Mouse (Mus musculus): Measurements from ENCODE around the gene Trip10. TPM values are rescaled to one million over a fixed set of nuclear protein-coding genes. Genes with fewer than 3 reads are reported as not detected.
"Not testable (repeated sequence)": the region's sequence is repeated elsewhere in the genome, so short reads cannot be mapped to it uniquely, and the experiment has no call there.

Gene Trip10
- polyA plus RNA-seq, 1 experiment from 2014 or later, result 26.2 TPM

GRCm38 (mm10) chr17:57275111-57275996 is 26.1 kb downstream of the Trip10 start:
- ATAC-seq (ENCODE audit: low FRiP score), result peak; percentile 80
- H3K9me3 ChIP-seq, result no peaks in the 10 kb centered on the region
- peaks cover 18% of the 10 kb centered on the region for H3K4me1 ChIP-seq
- WGBS, result under 1% methylated on average over 50 of the region's 53 CpGs
- peak overlapping the region; percentile 5; the same call in 1 of the 2 replicates for H3K9ac ChIP-seq
- peak overlapping the region; percentile 62 for H3K4me2 ChIP-seq
- H3K4me3 ChIP-seq (replicated peaks), result peak overlapping the region; percentile 42
- H3K27me3 ChIP-seq, result peaks cover 63% of the 10 kb centered on the region
- no peak overlapping the region for H3K27ac ChIP-seq
- no peaks in the 10 kb centered on the region for H3K36me3 ChIP-seq (replicated peaks)

DNA sequence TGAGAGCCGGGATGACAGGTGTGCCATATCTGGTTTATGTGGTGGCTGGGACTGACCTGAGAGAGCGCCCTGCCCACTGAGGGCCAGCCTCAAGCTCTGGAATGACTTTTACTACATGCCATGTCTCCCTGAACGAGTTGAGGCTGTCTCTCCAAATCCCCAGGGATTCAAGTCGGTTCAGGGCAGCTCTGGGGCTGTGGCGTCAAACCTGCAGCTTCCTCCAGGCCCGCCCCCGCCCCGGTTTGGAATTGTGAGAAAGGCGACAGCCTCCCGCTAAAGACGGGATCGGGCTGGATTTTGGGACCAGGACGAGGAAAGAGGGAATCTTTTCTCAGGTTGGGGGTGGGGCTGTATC is 26.7 kb downstream of the Trip10 start:
- no peaks in the 10 kb centered on the region for H3K36me3 ChIP-seq (replicated peaks)
- H3K4me1 ChIP-seq, result peaks cover 18% of the 10 kb centered on the region
- peak overlapping the region; percentile 42 for H3K4me3 ChIP-seq (replicated peaks)
- ATAC-seq (ENCODE audit: low FRiP score), result peak; percentile 3; the same call in 1 of the 2 replicates
- no peaks in the 10 kb centered on the region for H3K9me3 ChIP-seq
- 0 out of 2 replicates have a peak overlapping the region, but pooled peaks have one; percentile 5 for H3K9ac ChIP-seq
- peak overlapping the region; percentile 62 for H3K4me2 ChIP-seq
- peaks cover 63% of the 10 kb centered on the region for H3K27me3 ChIP-seq
- WGBS, result 3% methylated on average over 13 of the region's 13 CpGs
- no peak overlapping the region for H3K27ac ChIP-seq

GRCm38 (mm10) chr17:57276634-57277121 is 27.4 kb downstream of the Trip10 start:
- H3K36me3 ChIP-seq (replicated peaks), result no peaks in the 10 kb centered on the region
- H3K9me3 ChIP-seq, result no peaks in the 10 kb centered on the region
- no peak overlapping the region for H3K27ac ChIP-seq
- under 1% methylated on average over 20 of the region's 20 CpGs for WGBS
- peaks cover 18% of the 10 kb centered on the region for H3K4me1 ChIP-seq
- peak overlapping the region; percentile 5; the same call in 1 of the 2 replicates for H3K9ac ChIP-seq
- peaks cover 61% of the 10 kb centered on the region for H3K27me3 ChIP-seq
- H3K4me2 ChIP-seq, result peak overlapping the region; percentile 62
- H3K4me3 ChIP-seq (replicated peaks), result peak overlapping the region; percentile 42
- peak; percentile 73 for ATAC-seq (ENCODE audit: low FRiP score)

DNA sequence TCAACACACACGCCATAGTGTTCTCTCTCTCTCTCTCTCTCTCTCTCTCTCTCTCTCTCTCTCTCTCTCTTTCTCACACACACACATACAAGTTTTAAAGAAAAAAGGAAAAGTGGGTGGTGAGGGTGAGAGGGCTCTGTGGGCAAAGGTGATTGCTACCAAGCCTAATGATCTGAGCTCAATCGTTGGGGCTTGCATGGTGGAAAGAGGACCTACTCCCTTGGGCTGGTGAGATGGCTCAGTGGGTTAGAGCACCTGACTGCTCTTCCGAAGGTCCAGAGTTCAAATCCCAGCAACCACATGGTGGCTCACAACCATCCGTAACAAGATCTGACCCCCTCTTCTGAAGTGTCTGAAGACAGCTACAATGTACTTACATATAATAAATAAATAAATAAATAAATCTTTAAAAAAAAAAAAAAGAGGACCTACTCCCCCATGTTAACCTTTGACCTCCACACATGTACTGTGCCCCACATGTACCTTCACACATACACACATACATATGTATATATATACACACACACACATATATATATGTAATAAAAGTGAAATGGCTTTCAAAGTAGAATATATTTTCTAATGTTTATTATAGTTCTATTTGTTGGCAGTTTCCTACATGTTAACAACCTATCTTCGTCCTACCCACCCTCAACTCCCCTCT is 28.5 kb downstream of the Trip10 start:
- ATAC-seq (ENCODE audit: low FRiP score); H3K27ac ChIP-seq; H3K4me3 ChIP-seq (replicated peaks); H3K4me2 ChIP-seq; H3K9ac ChIP-seq; H3K9me3 ChIP-seq; H3K36me3 ChIP-seq (replicated peaks): not testable (repeated sequence)
- Histone ChIP-seq H3K4me1 (peaks cover 18% of the 10 kb centered on the region), H3K27me3 (peaks cover 52% of the 10 kb centered on the region)
- WGBS, result 89% methylated on average over 5 of the region's 5 CpGs

GRCm38 (mm10) chr17:57278537-57278936 is 29.3 kb downstream of the Trip10 start:
- WGBS, result 94% methylated on average over 2 of the region's 2 CpGs
- no peak for ATAC-seq (ENCODE audit: low FRiP score)
- peaks cover 18% of the 10 kb centered on the region for H3K4me1 ChIP-seq

DNA sequence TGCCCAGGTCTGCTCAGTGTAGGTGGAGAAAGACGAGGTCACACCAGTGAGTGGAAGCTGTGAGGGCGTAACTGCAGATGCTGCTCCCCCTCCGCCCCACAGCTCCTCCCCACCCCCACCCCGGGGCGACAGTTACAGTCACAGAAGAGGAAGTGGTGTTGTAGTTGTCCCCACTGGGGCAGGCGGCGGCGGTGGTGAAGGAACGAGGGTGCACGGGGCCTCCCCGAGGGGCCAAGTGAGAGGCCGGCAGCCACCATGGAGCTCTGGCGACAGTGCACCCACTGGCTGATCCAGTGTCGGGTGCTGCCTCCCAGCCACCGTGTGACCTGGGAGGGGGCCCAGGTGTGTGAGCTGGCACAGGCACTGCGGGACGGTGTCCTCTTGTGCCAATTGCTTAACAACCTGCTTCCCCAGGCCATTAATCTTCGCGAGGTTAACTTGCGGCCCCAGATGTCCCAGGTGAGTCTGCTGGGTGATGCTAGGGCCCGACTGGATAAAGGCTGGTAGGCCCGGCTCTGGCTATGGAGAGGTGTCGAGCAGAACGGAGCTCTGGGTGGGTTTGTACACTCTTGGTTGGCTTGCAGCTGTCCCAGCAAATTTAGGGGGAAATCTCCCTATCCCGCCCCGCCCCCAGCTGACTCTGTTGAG is 29.8 kb downstream of the Trip10 start, which contains the start of gene Vav1:
Gene Vav1 (plus strand): TSS at position 158 of the 648 bp plus-strand sequence.
- Histone ChIP-seq H3K9ac (no peak within 1 kb of the TSS), H3K27me3 (peaks cover 39% of the 10 kb centered on the region), H3K4me2 (no peak within 1 kb of the TSS), H3K4me3 (replicated peaks) (no peak within 1 kb of the TSS), H3K9me3 (no peaks in the 10 kb centered on the region), H3K27ac (no peak within 1 kb of the TSS), H3K36me3 (replicated peaks) (no peaks in the 10 kb centered on the region), H3K4me1 (peaks cover 18% of the 10 kb centered on the region)
- 71% methylated on average over 26 of the region's 26 CpGs for WGBS
- ATAC-seq (ENCODE audit: low FRiP score), result no peak

More at GRCm38 (mm10) chr17:57278537-57278936, 29.3 kb downstream of the Trip10 start:
- Histone ChIP-seq H3K4me3 (replicated peaks) (no peak overlapping the region), H3K9me3 (no peaks in the 10 kb centered on the region), H3K27ac (no peak overlapping the region), H3K9ac (no peak overlapping the region), H3K27me3 (peaks cover 44% of the 10 kb centered on the region), H3K36me3 (replicated peaks) (no peaks in the 10 kb centered on the region), H3K4me2 (no peak overlapping the region)

DNA sequence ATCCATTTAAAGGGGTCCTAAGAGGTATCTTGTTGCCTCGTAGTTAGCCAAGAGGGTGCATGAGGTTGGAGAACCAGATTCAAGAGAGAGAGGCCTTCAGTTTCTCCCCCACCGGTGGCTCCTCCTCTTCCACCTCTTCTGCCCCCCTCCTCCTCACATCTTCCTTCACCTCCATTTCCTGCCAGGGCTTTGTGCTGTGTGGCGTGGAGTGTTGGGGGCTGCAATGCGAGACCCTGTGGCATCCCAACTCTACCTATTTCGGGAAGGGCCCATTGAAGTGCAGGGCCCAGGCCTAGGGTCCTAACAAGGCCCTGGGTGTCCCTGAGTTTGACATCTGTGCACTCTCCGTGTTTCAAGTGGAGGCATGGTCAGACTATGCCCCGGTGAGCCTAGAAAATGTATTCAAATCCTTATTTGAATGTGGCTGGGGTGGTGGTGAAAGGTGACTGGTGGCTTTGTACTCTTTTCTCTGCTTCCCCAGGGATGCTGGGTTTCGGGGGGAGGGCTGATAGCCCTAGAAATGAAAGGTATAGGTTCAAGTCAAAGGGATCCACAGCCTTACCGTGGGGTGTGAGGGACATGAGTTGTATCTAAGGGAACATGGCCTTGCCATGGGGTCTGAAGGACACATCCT is 30.5 kb downstream of the Trip10 start:
- ATAC-seq (ENCODE audit: low FRiP score), result no peak
- WGBS, result 51% methylated on average over 8 of the region's 9 CpGs
- H3K9ac ChIP-seq, result no peak overlapping the region
- peaks cover 18% of the 10 kb centered on the region for H3K4me1 ChIP-seq
- no peak overlapping the region for H3K4me3 ChIP-seq (replicated peaks)
- H3K36me3 ChIP-seq (replicated peaks), result no peaks in the 10 kb centered on the region
- H3K4me2 ChIP-seq, result no peak overlapping the region
- H3K27ac ChIP-seq, result no peak overlapping the region
- H3K9me3 ChIP-seq, result no peaks in the 10 kb centered on the region
- H3K27me3 ChIP-seq, result peaks cover 34% of the 10 kb centered on the region

DNA sequence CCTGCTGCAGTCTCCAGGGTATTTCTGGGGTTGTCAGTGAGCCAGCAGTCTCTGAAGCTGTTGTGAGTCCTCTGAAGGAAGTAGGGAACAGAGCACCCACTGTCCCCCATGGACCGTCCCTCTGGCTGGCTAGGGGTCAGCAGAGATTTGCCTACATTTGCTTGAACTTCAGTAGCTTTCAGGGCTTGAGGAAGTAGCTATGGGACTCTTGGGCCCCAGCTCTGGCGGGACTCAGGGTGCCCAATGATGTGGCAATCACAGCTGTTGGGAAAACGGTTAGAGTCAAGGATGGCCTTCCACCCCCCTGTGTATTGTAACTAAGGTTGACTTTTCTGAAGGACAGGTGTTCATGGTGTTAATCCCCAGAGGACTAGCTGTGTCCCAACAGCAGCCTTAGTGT is 31.2 kb downstream of the Trip10 start:
- Histone ChIP-seq H3K4me1 (peaks cover 12% of the 10 kb centered on the region), H3K4me3 (replicated peaks) (no peak overlapping the region), H3K4me2 (no peak overlapping the region), H3K27me3 (peaks cover 27% of the 10 kb centered on the region), H3K9ac (no peak overlapping the region), H3K27ac (no peak overlapping the region), H3K36me3 (replicated peaks) (no peaks in the 10 kb centered on the region), H3K9me3 (no peaks in the 10 kb centered on the region)
- WGBS, result 85% methylated on average over 3 of the region's 3 CpGs
- no peak for ATAC-seq (ENCODE audit: low FRiP score)

GRCm38 (mm10) chr17:57283906-57284305 is 34.7 kb downstream of the Trip10 start:
- H3K4me3 ChIP-seq (replicated peaks), result no peak overlapping the region
- 76% methylated on average over 5 of the region's 5 CpGs for WGBS
- H3K27ac ChIP-seq, result no peak overlapping the region
- no peaks in the 10 kb centered on the region for H3K9me3 ChIP-seq
- no peak overlapping the region for H3K9ac ChIP-seq
- no peak overlapping the region for H3K4me2 ChIP-seq
- H3K36me3 ChIP-seq (replicated peaks), result no peaks in the 10 kb centered on the region
- no peaks in the 10 kb centered on the region for H3K4me1 ChIP-seq
- no peak for ATAC-seq (ENCODE audit: low FRiP score)
- peaks cover 10% of the 10 kb centered on the region; the same call in 1 of the 2 replicates for H3K27me3 ChIP-seq

DNA sequence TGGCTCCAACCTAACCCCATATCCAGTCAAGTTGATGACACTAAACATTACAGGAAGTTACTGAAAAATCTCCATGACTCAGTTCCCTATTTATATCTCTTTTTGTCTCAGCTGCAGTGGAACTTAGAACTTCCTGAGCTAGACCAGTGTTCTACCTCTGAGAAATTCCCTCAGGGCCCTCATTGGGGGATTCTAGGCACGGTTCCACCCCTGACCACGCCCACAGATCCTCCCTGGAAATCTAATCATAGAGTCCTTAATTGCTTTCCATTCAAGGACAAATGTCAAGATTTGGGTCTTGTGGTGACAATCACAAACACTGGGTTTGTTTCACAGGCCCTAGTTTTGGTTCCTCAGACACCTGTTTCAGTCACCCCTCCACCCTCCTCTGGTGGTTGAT is 35.8 kb downstream of the Trip10 start:
- ATAC-seq (ENCODE audit: low FRiP score), result no peak
- Histone ChIP-seq H3K4me3 (replicated peaks) (no peak overlapping the region), H3K9ac (no peak overlapping the region), H3K9me3 (no peaks in the 10 kb centered on the region), H3K36me3 (replicated peaks) (no peaks in the 10 kb centered on the region), H3K27ac (no peak overlapping the region), H3K4me1 (no peaks in the 10 kb centered on the region), H3K4me2 (no peak overlapping the region), H3K27me3 (0 out of 2 replicates have a peak, but pooled peaks cover 2% of the 10 kb centered on the region)
- WGBS, result 69% methylated on average over 2 of the region's 2 CpGs

GRCm38 (mm10) chr17:57286718-57287355 is 37.6 kb downstream of the Trip10 start:
- no peak overlapping the region for H3K9ac ChIP-seq
- no peaks in the 10 kb centered on the region for H3K9me3 ChIP-seq
- ATAC-seq (ENCODE audit: low FRiP score), result no peak
- no peak overlapping the region for H3K27ac ChIP-seq
- no peaks in the 10 kb centered on the region for H3K36me3 ChIP-seq (replicated peaks)
- no peak overlapping the region for H3K4me3 ChIP-seq (replicated peaks)
- WGBS, result 82% methylated on average over 8 of the region's 8 CpGs
- H3K27me3 ChIP-seq, result no peaks in the 10 kb centered on the region
- no peaks in the 10 kb centered on the region for H3K4me1 ChIP-seq
- no peak overlapping the region for H3K4me2 ChIP-seq
